Mouse (Mus musculus) lung, adult 2 months (tissue): ENCODE measurements around the gene Rev3l.

Source experiments
- CTCF ChIP-seq: fragments of 200-500 bp; IDR thresholded peaks from 2 replicates; pipeline ENCODE4 v1.5.1; 2011; ENCODE audit warnings: mild to moderate bottlenecking, low read length, control low read depth; ENCODE audit not compliant: insufficient read depth
- POLR2A ChIP-seq: fragments of 200-500 bp; IDR thresholded peaks from 2 replicates; pipeline ENCODE4 v1.6.1; 2011; ENCODE audit warnings: low read depth, mild to moderate bottlenecking, control low read depth, low read length, borderline replicate concordance; ENCODE audit errors: extremely low read depth

DNA sequence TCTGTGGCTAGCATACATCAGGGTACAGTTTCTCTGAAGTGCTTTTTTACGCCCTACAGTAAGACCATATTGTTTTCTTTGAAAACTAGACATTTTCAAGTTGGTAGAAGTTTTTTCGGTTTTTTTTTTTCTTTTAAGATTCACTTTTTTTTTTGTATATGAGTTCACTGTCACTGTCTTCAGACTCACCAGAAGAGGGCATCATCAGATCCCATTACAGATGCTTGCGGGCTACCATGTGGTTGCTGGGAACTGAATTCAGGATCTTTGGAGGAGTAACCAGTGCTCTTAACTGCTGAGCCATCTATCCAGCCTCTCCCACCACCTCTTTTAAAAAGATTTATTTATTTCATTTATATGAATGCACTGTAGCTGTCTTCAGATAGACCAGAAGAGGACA lies 45.0 kb downstream of the Rev3l start:
- no peak for TF ChIP-seq CTCF
- no peak for TF ChIP-seq POLR2A
